Mouse (Mus musculus): ENCODE results near the gene Map4k5.

- TF ChIP-seq CTCF (IDR thresholded peaks at IDR 0.05; ENCODE audit: control insufficient read depth, insufficient read depth, insufficient replicate concordance, low read depth, low read length) (no peak), POLR2A (IDR thresholded peaks at IDR 0.05; ENCODE audit: control insufficient read depth, low read depth, low read length) (no peak)
Measured at GRCm38 (mm10) chr12:69788380-69788779, 104.6 kb downstream of the Map4k5 start.
